Mouse (Mus musculus): ENCODE data around the gene Adamts14. TPM values are rescaled to one million over a fixed set of nuclear protein-coding genes. Genes with fewer than 3 reads are reported as not detected.

The Adamts14 gene
- polyA plus RNA-seq, 1 experiment = 3.3 TPM

DNA sequence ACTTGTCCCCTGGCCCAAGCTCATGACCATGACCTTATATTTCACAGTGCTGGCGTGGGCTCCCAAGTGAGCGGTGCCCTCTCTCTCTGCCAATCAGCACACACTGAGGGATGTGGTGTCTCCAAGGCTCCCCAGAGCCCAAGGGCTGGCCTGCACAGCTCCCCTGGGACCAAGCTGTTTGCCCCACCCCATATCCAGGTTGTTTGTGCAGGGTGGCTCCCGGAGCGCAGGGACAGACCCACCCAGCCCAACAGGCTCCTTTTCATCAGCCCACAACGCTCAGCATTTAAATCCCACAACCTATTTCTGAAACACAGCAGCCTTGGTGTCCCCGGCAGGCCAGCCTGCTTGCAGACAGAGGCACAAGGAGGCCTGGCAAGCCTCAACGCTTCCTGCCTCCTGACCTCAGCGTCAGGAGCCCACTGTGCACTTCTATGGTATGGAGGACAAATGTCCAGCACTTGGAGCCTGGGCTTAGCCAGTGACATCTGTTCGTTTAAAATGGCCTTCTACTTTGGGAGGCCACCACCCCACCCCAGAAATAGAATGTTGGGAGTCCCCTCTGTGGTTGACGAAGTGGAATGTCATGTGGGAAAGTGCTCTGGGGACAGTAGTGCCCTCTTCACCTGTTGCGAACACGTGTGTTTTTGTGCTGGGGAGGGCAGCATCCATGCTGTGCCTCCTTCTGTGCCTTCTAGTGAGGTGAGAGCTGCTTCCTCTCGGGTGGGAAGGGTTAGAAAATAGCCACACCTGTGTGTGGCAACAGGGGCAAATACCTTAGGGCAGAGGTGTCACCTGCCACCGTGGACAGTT, 32.9 kb downstream of the Adamts14 start:
- Histone ChIP-seq H3K27me3 (ENCODE audit: control insufficient read depth, insufficient read depth, low read length) (no peaks in the 10 kb centered on the region), H3K36me3 (ENCODE audit: control insufficient read depth, insufficient read depth, low read length) (no peaks in the 10 kb centered on the region), H3K4me1 (replicated peaks; ENCODE audit: control insufficient read depth, insufficient read depth, low read length) (peaks cover 54% of the 10 kb centered on the region), H3K4me3 (ENCODE audit: control insufficient read depth, insufficient read depth, low read length) (no peak overlapping the region), H3K27ac (ENCODE audit: control insufficient read depth, insufficient read depth, low read length) (no peak overlapping the region)
- TF ChIP-seq POLR2A (IDR thresholded peaks at IDR 0.05; ENCODE audit: control insufficient read depth, extremely low read depth, insufficient read depth, low read length, poor library complexity) (no peak), CTCF (IDR thresholded peaks at IDR 0.05; ENCODE audit: borderline replicate concordance, control insufficient read depth, extremely low read depth, insufficient read depth, low read length, poor library complexity) (no peak)
- no peak for DNase-seq
- WGBS = 79% methylated on average over 14 of the region's 14 CpGs

DNA sequence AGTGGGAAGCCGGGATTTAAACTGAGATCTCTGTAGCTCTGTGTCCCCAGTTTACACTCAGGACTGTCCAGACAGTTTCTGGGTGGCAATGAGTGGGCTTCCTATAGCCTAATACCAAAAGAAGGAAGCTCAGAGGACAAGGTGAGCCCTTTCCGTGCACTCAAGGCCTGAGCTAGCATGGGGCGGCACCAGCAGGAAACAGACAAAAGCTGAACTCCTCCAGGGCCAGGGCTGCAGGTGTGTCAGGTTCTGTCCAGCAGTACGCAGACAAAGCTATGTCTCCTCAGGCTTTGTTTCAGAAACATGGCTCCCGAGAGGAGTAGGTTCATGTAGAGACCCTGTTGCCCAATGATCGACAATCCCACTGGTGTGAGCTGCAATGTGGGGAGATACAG, 35.9 kb downstream of the Adamts14 start:
- H3K27ac ChIP-seq (ENCODE audit: control insufficient read depth, insufficient read depth, low read length) = no peak overlapping the region
- peaks cover 68% of the 10 kb centered on the region for H3K4me1 ChIP-seq (replicated peaks; ENCODE audit: control insufficient read depth, insufficient read depth, low read length)
- 77% methylated on average over 6 of the region's 6 CpGs for WGBS
- no peaks in the 10 kb centered on the region for H3K27me3 ChIP-seq (ENCODE audit: control insufficient read depth, insufficient read depth, low read length)
- DNase-seq = no peak
- H3K36me3 ChIP-seq (ENCODE audit: control insufficient read depth, insufficient read depth, low read length) = no peaks in the 10 kb centered on the region
- H3K4me3 ChIP-seq (ENCODE audit: control insufficient read depth, insufficient read depth, low read length) = no peak overlapping the region
- TF ChIP-seq CTCF (IDR thresholded peaks at IDR 0.05; ENCODE audit: borderline replicate concordance, control insufficient read depth, extremely low read depth, insufficient read depth, low read length, poor library complexity) (no peak), POLR2A (IDR thresholded peaks at IDR 0.05; ENCODE audit: control insufficient read depth, extremely low read depth, insufficient read depth, low read length, poor library complexity) (no peak)

DNA sequence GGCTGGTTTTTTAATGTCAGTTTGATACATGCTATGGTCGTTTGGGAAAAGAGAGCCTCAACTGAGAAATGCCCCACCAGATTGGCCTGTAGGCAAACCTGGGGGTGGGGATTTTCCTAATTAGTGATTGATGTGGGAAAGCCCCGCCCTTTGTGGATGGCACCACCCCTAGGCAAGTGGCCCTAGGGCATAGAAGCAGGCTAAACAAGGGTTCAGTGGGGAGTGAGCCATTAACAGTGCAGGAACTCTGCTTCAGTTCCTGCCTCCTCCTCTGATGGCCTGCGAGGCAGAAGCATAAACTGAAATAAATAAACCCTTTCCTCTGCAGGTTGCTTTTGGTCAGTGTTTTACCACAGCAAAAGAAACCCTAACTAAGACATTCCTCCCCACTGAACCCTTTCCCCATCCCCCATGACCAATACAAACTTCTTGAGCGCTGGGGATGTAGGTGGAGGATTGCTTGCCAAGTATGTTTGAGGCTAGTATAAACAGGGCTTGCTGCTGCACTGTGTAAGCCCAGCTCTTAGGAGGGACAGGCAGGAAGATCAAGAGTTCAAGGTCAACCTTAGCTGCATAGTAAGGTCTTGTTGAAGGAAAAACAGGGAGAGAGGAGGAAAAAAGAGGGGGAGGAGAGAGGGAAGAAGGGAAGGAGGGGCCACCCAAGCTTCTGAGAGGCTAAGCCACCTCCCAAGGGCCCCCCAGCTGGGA, 36.4 kb downstream of the Adamts14 start:
- DNase-seq = no peak
- Histone ChIP-seq H3K4me1 (replicated peaks; ENCODE audit: control insufficient read depth, insufficient read depth, low read length) (peaks cover 67% of the 10 kb centered on the region), H3K4me3 (ENCODE audit: control insufficient read depth, insufficient read depth, low read length) (no peak overlapping the region), H3K27me3 (ENCODE audit: control insufficient read depth, insufficient read depth, low read length) (no peaks in the 10 kb centered on the region), H3K27ac (ENCODE audit: control insufficient read depth, insufficient read depth, low read length) (no peak overlapping the region), H3K36me3 (ENCODE audit: control insufficient read depth, insufficient read depth, low read length) (no peaks in the 10 kb centered on the region)
- TF ChIP-seq CTCF (IDR thresholded peaks at IDR 0.05; ENCODE audit: borderline replicate concordance, control insufficient read depth, extremely low read depth, insufficient read depth, low read length, poor library complexity) (no peak), POLR2A (IDR thresholded peaks at IDR 0.05; ENCODE audit: control insufficient read depth, extremely low read depth, insufficient read depth, low read length, poor library complexity) (no peak)
- 66% methylated on average over 4 of the region's 4 CpGs for WGBS

DNA sequence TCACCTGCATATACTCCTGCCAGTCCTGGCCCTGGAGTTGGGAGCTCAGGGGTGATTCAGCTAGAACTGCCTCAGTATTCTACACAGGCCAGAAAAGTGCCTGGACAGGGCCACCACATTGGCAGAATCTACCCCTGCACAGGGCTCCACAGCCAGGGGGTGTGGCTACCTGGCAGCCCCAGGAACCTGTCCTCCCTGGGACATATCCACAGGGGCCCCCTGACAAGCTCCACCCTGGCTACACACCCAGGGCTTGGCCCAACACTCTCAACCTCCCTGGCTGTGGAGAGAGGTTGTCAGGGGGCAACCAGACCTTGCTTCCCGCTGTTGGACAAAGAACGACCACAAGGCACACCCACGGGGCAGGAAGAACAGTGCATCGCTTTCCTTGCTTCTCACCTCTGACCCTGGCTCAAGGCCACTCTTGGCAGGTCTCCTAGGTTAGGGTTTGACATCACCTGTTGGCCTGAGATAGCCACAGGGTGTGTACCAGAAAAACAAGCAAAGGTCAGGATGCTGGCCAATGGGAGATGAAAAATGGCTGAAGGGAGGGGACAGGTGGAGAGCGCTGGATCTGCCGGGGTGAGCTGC, 37.5 kb downstream of the Adamts14 start:
- no peak overlapping the region for H3K27ac ChIP-seq (ENCODE audit: control insufficient read depth, insufficient read depth, low read length)
- H3K4me1 ChIP-seq (replicated peaks; ENCODE audit: control insufficient read depth, insufficient read depth, low read length) = peaks cover 64% of the 10 kb centered on the region
- no peaks in the 10 kb centered on the region for H3K27me3 ChIP-seq (ENCODE audit: control insufficient read depth, insufficient read depth, low read length)
- no peak overlapping the region for H3K4me3 ChIP-seq (ENCODE audit: control insufficient read depth, insufficient read depth, low read length)
- H3K36me3 ChIP-seq (ENCODE audit: control insufficient read depth, insufficient read depth, low read length) = no peaks in the 10 kb centered on the region
- WGBS = 95% methylated on average over 6 of the region's 6 CpGs
- TF ChIP-seq CTCF (IDR thresholded peaks at IDR 0.05; ENCODE audit: borderline replicate concordance, control insufficient read depth, extremely low read depth, insufficient read depth, low read length, poor library complexity) (no peak), POLR2A (IDR thresholded peaks at IDR 0.05; ENCODE audit: control insufficient read depth, extremely low read depth, insufficient read depth, low read length, poor library complexity) (no peak)
- DNase-seq = no peak

DNA sequence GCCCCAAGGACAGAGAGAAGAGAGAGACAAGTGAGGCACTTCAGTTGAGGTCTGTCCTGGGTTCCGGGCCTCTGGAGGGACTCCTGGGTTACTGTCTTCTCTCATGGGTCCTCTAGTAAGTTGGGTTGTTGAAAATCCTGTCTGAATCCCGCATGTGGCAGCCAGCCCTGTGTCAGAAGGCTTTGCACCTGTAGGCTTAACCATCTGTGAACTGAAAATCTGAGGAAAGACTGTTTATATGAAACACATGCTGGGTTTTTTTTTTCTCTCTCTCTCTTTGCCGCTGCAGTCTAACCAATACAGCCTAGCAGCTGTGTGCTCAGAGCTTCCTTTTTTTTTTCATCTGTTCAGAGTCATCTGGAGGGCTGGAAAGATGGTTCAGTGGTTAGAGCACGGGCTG, 38.9 kb downstream of the Adamts14 start:
- TF ChIP-seq POLR2A (IDR thresholded peaks at IDR 0.05; ENCODE audit: control insufficient read depth, extremely low read depth, insufficient read depth, low read length, poor library complexity) (no peak), CTCF (IDR thresholded peaks at IDR 0.05; ENCODE audit: borderline replicate concordance, control insufficient read depth, extremely low read depth, insufficient read depth, low read length, poor library complexity) (no peak)
- 11% methylated on average over 4 of the region's 4 CpGs for WGBS
- H3K4me1 ChIP-seq (replicated peaks; ENCODE audit: control insufficient read depth, insufficient read depth, low read length) = peaks cover 55% of the 10 kb centered on the region
- H3K27ac ChIP-seq (ENCODE audit: control insufficient read depth, insufficient read depth, low read length) = peak overlapping the region; percentile 94
- H3K4me3 ChIP-seq (ENCODE audit: control insufficient read depth, insufficient read depth, low read length) = no peak overlapping the region
- H3K36me3 ChIP-seq (ENCODE audit: control insufficient read depth, insufficient read depth, low read length) = no peaks in the 10 kb centered on the region
- peak; percentile 56 for DNase-seq
- no peaks in the 10 kb centered on the region for H3K27me3 ChIP-seq (ENCODE audit: control insufficient read depth, insufficient read depth, low read length)

GRCm38 (mm10) chr10:61232858-61233567, 40.2 kb downstream of the Adamts14 start:
- H3K4me3 ChIP-seq (ENCODE audit: control insufficient read depth, insufficient read depth, low read length) = no peak overlapping the region; the same call in 1 of the 2 replicates
- DNase-seq = peak; percentile 83
- no peaks in the 10 kb centered on the region for H3K36me3 ChIP-seq (ENCODE audit: control insufficient read depth, insufficient read depth, low read length)
- WGBS = 17% methylated on average over 7 of the region's 7 CpGs
- TF ChIP-seq CTCF (IDR thresholded peaks at IDR 0.05; ENCODE audit: borderline replicate concordance, control insufficient read depth, extremely low read depth, insufficient read depth, low read length, poor library complexity) (no peak), POLR2A (IDR thresholded peaks at IDR 0.05; ENCODE audit: control insufficient read depth, extremely low read depth, insufficient read depth, low read length, poor library complexity) (no peak)
- H3K27me3 ChIP-seq (ENCODE audit: control insufficient read depth, insufficient read depth, low read length) = no peaks in the 10 kb centered on the region
- peaks cover 53% of the 10 kb centered on the region for H3K4me1 ChIP-seq (replicated peaks; ENCODE audit: control insufficient read depth, insufficient read depth, low read length)
- H3K27ac ChIP-seq (ENCODE audit: control insufficient read depth, insufficient read depth, low read length) = peak overlapping the region; percentile 94

All from thymus, adult 2 months (tissue).